Mouse (Mus musculus) limb, embryonic 14.5 days (tissue): ENCODE measurements around the gene Iqsec1. TPM values are rescaled to one million over a fixed set of nuclear protein-coding genes. Genes with fewer than 3 reads are reported as not detected.

Source experiments
- ATAC-seq: fragments of 200-750 bp; cut with Nextera tagmentation; 2 replicates; pipeline ENCODE4 v1.8.0; 2017; ENCODE audit warnings: low read depth, moderate number of reproducible peaks, moderate TSS enrichment; ENCODE audit not compliant: low FRiP score
- DNase-seq: peaks from one replicate; pipeline ENCODE4 v3.0.0-alpha.2; 2015; ENCODE audit warnings: low spot score
- H3K27ac ChIP-seq: fragments of 300-500 bp; sonication (generic); replicated peaks from 2 replicates; pipeline ENCODE4 v1.5.1; 2014; ENCODE audit warnings: low read depth, mild to moderate bottlenecking, low read length, moderate library complexity, mixed read lengths
- H3K27me3 ChIP-seq: fragments of 300-500 bp; sonication (generic); 2 replicates; pipeline ENCODE4 v1.6.1; 2014; ENCODE audit warnings: low read length, mixed read lengths; ENCODE audit not compliant: control insufficient read depth, insufficient read depth
- H3K36me3 ChIP-seq: fragments of 300-500 bp; sonication (generic); 2 replicates; pipeline ENCODE4 v1.6.1; 2014; ENCODE audit warnings: mild to moderate bottlenecking, low read length, moderate library complexity, mixed read lengths; ENCODE audit not compliant: control insufficient read depth, insufficient read depth
- H3K4me1 ChIP-seq: fragments of 300-500 bp; sonication (generic); 2 replicates; pipeline ENCODE4 v1.6.1; 2014; ENCODE audit warnings: antibody characterized with exemption, low read length, mixed read lengths; ENCODE audit not compliant: control insufficient read depth, insufficient read depth
- H3K4me2 ChIP-seq: fragments of 300-500 bp; sonication (generic); replicated peaks from 2 replicates; pipeline ENCODE4 v1.6.1; 2014; ENCODE audit warnings: low read depth, mild to moderate bottlenecking, low read length, moderate library complexity; ENCODE audit not compliant: severe bottlenecking
- H3K4me3 ChIP-seq: fragments of 300-500 bp; sonication (generic); replicated peaks from 2 replicates; pipeline ENCODE4 v1.5.1; 2014; ENCODE audit warnings: low read length
- H3K9ac ChIP-seq: fragments of 300-500 bp; sonication (generic); 2 replicates; pipeline ENCODE4 v1.6.1; 2014; ENCODE audit warnings: mild to moderate bottlenecking, low read depth, low read length, moderate library complexity; ENCODE audit not compliant: severe bottlenecking
- H3K9me3 ChIP-seq: fragments of 300-500 bp; sonication (generic); 2 replicates; pipeline ENCODE4 v1.6.1; 2016; ENCODE audit warnings: low read length; ENCODE audit not compliant: control insufficient read depth
- POLR2A ChIP-seq: fragments of 200-500 bp; IDR thresholded peaks from 2 replicates; pipeline ENCODE4 v1.8.0; 2012; ENCODE audit warnings: inconsistent platforms, mild to moderate bottlenecking, moderate library complexity, borderline replicate concordance; ENCODE audit not compliant: insufficient read depth, insufficient read length; ENCODE audit errors: extremely low read depth
- WGBS: fragments of 180-500 bp; shearing (Covaris S2); extraction: QIAGEN DNeasy Blood & Tissue Kit; methylation state at CpG from one replicate; pipeline ENCODE4 v1.1.7; 2014; 5-methylcytosine and 5-hydroxymethylcytosine counted together
- polyA plus RNA-seq, 2 experiments: library from polyadenylated mRNA; depleted of rRNA in 1 of 2; stranded (reverse) in 1 of 2; unstranded in 1 of 2; fragments of >200 nt; fragmentation: Nextera tagmentation in 1 of 2; extraction: Ambion mirVana in 1 of 2; gene quantifications; 2 replicates each; pipeline versions ENCODE4 v1.2.1 to v1.2.3; 2012 to 2014

Iqsec1 gene
- polyA plus RNA-seq, 2 experiments: 17.3 to 58.2 TPM

DNA sequence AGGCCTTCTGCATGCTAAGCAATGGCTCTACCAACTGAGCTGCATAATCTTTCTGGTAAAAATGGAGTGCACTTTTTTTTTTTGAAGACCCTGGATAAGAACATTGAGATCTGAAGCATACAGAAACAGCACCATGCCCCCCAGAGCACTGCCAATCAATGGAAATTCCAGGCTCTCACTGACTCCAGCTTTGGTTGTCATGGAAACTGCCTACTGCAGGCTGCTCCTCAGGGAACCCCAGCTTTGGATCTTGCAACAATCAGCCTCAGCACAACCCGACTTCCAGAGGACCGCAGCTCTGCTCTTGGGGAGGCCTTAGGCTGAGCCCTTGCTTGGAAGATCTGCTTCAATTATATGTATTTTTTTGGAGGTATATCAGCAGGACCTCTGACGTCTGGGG, 201.9 kb downstream of the Iqsec1 start:
- Histone ChIP-seq H3K4me1 (peaks cover 15% of the 10 kb centered on the region), H3K36me3 (no peaks in the 10 kb centered on the region), H3K9me3 (no peaks in the 10 kb centered on the region), H3K4me3 (no peak overlapping the region), H3K27me3 (no peaks in the 10 kb centered on the region), H3K9ac (no peak overlapping the region), H3K27ac (no peak overlapping the region), H3K4me2 (no peak overlapping the region)
- WGBS: 36% methylated on average over 3 of the region's 3 CpGs
- no peak for DNase-seq
- no peak for TF ChIP-seq POLR2A
- no peak for ATAC-seq

DNA sequence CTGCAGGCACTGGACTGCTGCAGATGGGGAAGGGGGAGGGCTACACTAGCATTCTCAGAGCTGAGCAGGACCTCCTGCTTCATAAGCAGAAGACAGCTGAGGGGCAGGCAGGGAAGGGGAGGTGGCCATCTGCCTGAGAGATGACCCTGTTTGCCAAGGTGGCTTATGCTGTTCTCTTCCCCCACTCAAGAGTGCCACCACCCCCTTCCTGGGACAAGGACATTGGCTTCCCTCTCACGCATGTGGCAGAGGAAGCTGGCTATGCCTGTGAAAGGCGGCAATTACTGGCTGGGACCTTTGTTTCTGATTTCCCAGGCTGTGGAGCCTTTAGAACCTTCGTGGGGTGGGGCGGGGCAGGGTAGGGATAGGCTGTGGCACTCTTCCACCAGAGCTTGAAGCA, 204.5 kb downstream of the Iqsec1 start:
- Histone ChIP-seq H3K4me2 (no peak overlapping the region), H3K9me3 (no peaks in the 10 kb centered on the region), H3K4me1 (peaks cover 28% of the 10 kb centered on the region), H3K36me3 (no peaks in the 10 kb centered on the region), H3K4me3 (no peak overlapping the region), H3K27ac (no peak overlapping the region), H3K27me3 (no peaks in the 10 kb centered on the region), H3K9ac (no peak overlapping the region)
- DNase-seq (no peak), ATAC-seq (no peak)
- TF ChIP-seq POLR2A: no peak
- 40% methylated on average over 4 of the region's 4 CpGs for WGBS

DNA sequence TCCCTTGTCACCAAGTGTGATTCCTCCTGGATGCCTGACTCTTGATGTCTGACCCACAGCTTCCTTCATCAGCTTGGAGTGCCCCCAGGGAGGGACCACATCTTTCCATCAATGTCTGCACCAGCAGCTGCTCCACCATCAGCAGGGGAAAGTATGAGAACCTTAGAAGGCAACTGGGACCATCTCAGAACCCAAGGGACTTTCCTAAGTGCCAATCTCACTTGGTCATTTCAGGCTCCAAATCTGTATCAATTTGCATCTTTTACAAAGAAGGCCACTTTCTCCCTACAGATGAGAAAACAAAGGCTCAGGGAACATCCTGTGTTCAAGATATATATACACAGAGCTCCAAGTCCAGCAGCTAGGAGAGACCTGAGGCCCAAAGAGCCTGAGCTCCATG, 205.3 kb downstream of the Iqsec1 start:
- TF ChIP-seq POLR2A: no peak
- ATAC-seq: no peak
- no peak overlapping the region for H3K4me3 ChIP-seq
- H3K36me3 ChIP-seq: no peaks in the 10 kb centered on the region
- no peaks in the 10 kb centered on the region for H3K27me3 ChIP-seq
- H3K4me2 ChIP-seq: no peak overlapping the region
- H3K27ac ChIP-seq: no peak overlapping the region
- H3K9me3 ChIP-seq: no peaks in the 10 kb centered on the region
- no peak for DNase-seq
- no peak overlapping the region for H3K9ac ChIP-seq
- peaks cover 28% of the 10 kb centered on the region for H3K4me1 ChIP-seq

DNA sequence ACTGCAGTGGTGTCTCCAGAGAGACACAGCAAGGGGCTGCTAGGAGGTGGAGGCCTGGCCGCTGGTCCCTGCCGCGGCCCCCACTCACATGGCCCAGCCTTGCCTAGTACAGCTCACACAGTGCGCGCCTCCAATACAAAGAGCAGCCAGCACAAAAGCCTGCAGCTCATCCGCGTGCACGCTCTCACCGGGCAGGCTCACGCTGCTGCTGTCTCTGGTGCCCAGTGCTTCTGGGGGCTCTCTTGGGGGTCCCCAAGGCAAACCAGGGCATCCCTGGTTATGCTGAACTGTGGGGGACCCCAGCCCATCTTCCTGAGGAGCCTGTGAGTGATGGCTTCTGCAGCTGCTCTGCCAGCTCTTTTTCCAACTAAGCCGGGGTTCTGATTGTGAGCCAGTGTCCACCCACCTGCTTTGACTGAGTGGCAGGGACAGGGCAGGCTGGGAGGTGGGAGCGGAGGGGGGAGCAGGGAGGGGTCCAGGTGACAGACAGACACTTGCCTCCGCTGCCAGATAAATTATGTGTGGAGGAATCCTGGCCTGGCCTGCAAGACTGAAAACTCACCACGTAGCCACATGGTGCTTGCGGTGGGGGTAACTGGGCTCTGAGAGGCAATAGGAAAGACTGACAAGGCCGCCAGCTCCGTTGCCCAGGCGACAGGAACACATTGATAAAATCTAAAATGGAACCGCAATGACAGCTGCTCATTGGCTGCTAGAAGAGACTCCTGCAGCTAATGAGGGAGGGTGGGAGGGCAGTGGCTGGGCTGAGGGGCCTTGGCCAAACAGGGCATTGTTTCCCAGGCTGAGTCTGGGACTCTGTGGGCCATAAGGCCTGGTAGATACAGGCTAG, 206.3 kb downstream of the Iqsec1 start:
- no peaks in the 10 kb centered on the region for H3K27me3 ChIP-seq
- no peak overlapping the region for H3K4me2 ChIP-seq
- H3K9me3 ChIP-seq: no peaks in the 10 kb centered on the region
- no peak for TF ChIP-seq POLR2A
- peaks cover 27% of the 10 kb centered on the region for H3K4me1 ChIP-seq
- ATAC-seq (peak; percentile 56), DNase-seq (peak; percentile 63)
- WGBS: 42% methylated on average over 19 of the region's 19 CpGs
- peak overlapping the region; percentile 67 for H3K27ac ChIP-seq
- no peaks in the 10 kb centered on the region for H3K36me3 ChIP-seq
- H3K4me3 ChIP-seq: no peak overlapping the region
- H3K9ac ChIP-seq: 0 out of 2 replicates have a peak overlapping the region, but pooled peaks have one; percentile 18

DNA sequence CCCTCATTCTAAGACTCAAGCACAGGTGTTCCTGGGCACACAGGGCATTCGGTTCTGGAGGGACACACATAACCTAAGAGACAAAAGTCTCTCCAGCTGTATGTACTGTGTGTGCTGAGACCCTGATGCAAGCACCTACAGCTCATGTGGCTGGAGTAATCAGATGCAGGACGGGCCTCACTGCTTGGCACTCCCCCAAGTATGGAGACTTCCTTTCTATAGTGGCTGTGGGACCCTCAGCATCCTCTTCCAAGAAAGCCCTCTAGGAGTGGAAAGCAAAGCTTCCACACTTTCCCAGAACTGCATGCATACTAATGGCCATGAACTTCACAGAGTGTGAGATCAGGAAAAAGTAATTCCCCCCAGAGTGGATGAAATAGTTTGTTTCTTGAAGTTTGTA, 208.0 kb downstream of the Iqsec1 start:
- H3K4me3 ChIP-seq: no peak overlapping the region
- ATAC-seq: no peak
- H3K4me1 ChIP-seq: peaks cover 24% of the 10 kb centered on the region
- no peaks in the 10 kb centered on the region for H3K9me3 ChIP-seq
- no peak for DNase-seq
- no peaks in the 10 kb centered on the region for H3K27me3 ChIP-seq
- 38% methylated on average over 2 of the region's 2 CpGs for WGBS
- no peak overlapping the region for H3K4me2 ChIP-seq
- no peaks in the 10 kb centered on the region for H3K36me3 ChIP-seq
- TF ChIP-seq POLR2A: no peak
- no peak overlapping the region for H3K27ac ChIP-seq
- H3K9ac ChIP-seq: no peak overlapping the region
